8 mouse cellular contexts compared by ENCODE assay signal in genomic region chr11:69099915-69100345, GRCm38 (mm10). TPM values are rescaled to one million over a fixed set of nuclear protein-coding genes. Genes with fewer than 3 reads are reported as not detected.
DNase-seq lines count a peak whose midpoint lies in the region; ATAC-seq and TF ChIP-seq lines count a peak whose summit lies in the region.

No protein-coding gene starts in this region.

- H3K27me3 ChIP-seq in E14TG2a.4 (ENCODE audit: insufficient read depth, low read length) = no peaks in the 10 kb centered on the region
- no peaks in the 10 kb centered on the region for H3K27me3 ChIP-seq in forebrain, embryonic 13.5 days
- no peaks in the 10 kb centered on the region for H3K27me3 ChIP-seq in heart, postnatal 0 days (ENCODE audit: control insufficient read depth, insufficient read depth, low read length)
- H3K27me3 ChIP-seq in neural tube, embryonic 15.5 days (replicated peaks) = no peaks in the 10 kb centered on the region

- H3K4me3 ChIP-seq in E14TG2a.4 (replicated peaks; ENCODE audit: low read length) = peak overlapping the region; percentile 87
- peak overlapping the region; percentile 53 for H3K4me3 ChIP-seq in forebrain, embryonic 13.5 days
- H3K4me3 ChIP-seq in heart, postnatal 0 days (ENCODE audit: low read depth, low read length) = peak overlapping the region; percentile 76
- H3K4me3 ChIP-seq in lung, adult 2 months (replicated peaks; ENCODE audit: extremely low read depth, low read depth, low read length) = peak overlapping the region; percentile 84
- H3K4me3 ChIP-seq in neural tube, embryonic 15.5 days (replicated peaks) = peak overlapping the region; percentile 58

- TF ChIP-seq CTCF in E14TG2a.4 (conservative IDR thresholded peaks at IDR 0.05; ENCODE audit: low read length) = no peak
- TF ChIP-seq CTCF in heart, postnatal 0 days (IDR thresholded peaks at IDR 0.05; ENCODE audit: low read depth) = peak; percentile 25; the same call in 1 of the 2 replicates
- no peak for TF ChIP-seq CTCF in lung, adult 2 months (IDR thresholded peaks at IDR 0.05; ENCODE audit: insufficient read depth, low read length)

- H3K4me2 ChIP-seq in forebrain, embryonic 13.5 days = peak overlapping the region; percentile 93
- peak overlapping the region; percentile 71 for H3K4me2 ChIP-seq in heart, postnatal 0 days (ENCODE audit: low read depth, low read length)
- H3K4me2 ChIP-seq in neural tube, embryonic 15.5 days = peak overlapping the region; percentile 95

- no peaks in the 10 kb centered on the region for H3K9me3 ChIP-seq in E14TG2a.4 (ENCODE audit: low read length)
- H3K9me3 ChIP-seq in forebrain, embryonic 13.5 days (replicated peaks) = no peaks in the 10 kb centered on the region
- no peaks in the 10 kb centered on the region for H3K9me3 ChIP-seq in heart, postnatal 0 days (replicated peaks; ENCODE audit: control insufficient read depth, low read length)
- no peaks in the 10 kb centered on the region for H3K9me3 ChIP-seq in neural tube, embryonic 15.5 days (replicated peaks)

- peaks cover 62% of the 10 kb centered on the region for H3K4me1 ChIP-seq in E14TG2a.4 (replicated peaks; ENCODE audit: low read depth, low read length)
- peaks cover 58% of the 10 kb centered on the region for H3K4me1 ChIP-seq in forebrain, embryonic 13.5 days
- H3K4me1 ChIP-seq in heart, postnatal 0 days (ENCODE audit: control insufficient read depth, insufficient read depth) = peaks cover 16% of the 10 kb centered on the region
- H3K4me1 ChIP-seq in lung, adult 2 months (ENCODE audit: control insufficient read depth, insufficient read depth, low read length) = peaks cover 19% of the 10 kb centered on the region
- peaks cover 59% of the 10 kb centered on the region for H3K4me1 ChIP-seq in neural tube, embryonic 15.5 days

- WGBS in forebrain, embryonic 13.5 days = under 1% methylated on average over 23 of the region's 23 CpGs
- under 1% methylated on average over 23 of the region's 23 CpGs for WGBS in heart, postnatal 0 days
- WGBS in lung, adult 2 months = under 1% methylated on average over 23 of the region's 23 CpGs
- under 1% methylated on average over 23 of the region's 23 CpGs for WGBS in neural tube, embryonic 15.5 days

- peak; percentile 80 for TF ChIP-seq EP300 in heart, postnatal 0 days (IDR thresholded peaks at IDR 0.05; ENCODE audit: low read depth)

- peak overlapping the region; percentile 76 for H3K9ac ChIP-seq in forebrain, embryonic 13.5 days
- H3K9ac ChIP-seq in heart, postnatal 0 days (replicated peaks; ENCODE audit: low read depth, low read length) = peak overlapping the region; percentile 66
- peak overlapping the region; percentile 72 for H3K9ac ChIP-seq in neural tube, embryonic 15.5 days (replicated peaks)

- H3K27ac ChIP-seq in forebrain, embryonic 13.5 days = peak overlapping the region; percentile 91
- peak overlapping the region; percentile 99 for H3K27ac ChIP-seq in heart, postnatal 0 days (ENCODE audit: low read depth)
- H3K27ac ChIP-seq in neural tube, embryonic 15.5 days (replicated peaks) = peak overlapping the region; percentile 84

- DNase-seq in c-Kit-positive CD71-positive TER-119-positive erythroid progenitor cells, embryonic 14.5 days (ENCODE audit: low spot score) = peak; percentile 75
- DNase-seq in heart, postnatal 0 days (ENCODE audit: low spot score) = peak; percentile 97
- peak; percentile 96 for DNase-seq in kidney, postnatal 36 days
- DNase-seq in lung, adult 2 months = peak; percentile 90
- DNase-seq in testis, postnatal 10 days (ENCODE audit: low spot score) = peak; percentile 88

- peak; percentile 71; the same call in 1 of the 2 replicates for TF ChIP-seq POLR2A in lung, adult 2 months (IDR thresholded peaks at IDR 0.05; ENCODE audit: borderline replicate concordance, extremely low read depth, low read depth, low read length)

- peak; percentile 28 for ATAC-seq in forebrain, embryonic 13.5 days
- ATAC-seq in heart, postnatal 0 days (ENCODE audit: insufficient read depth, low read depth) = peak; percentile 31
- peak; percentile 19; the same call in 1 of the 2 replicates for ATAC-seq in neural tube, embryonic 15.5 days (ENCODE audit: low FRiP score)

- H3K36me3 ChIP-seq in E14TG2a.4 (ENCODE audit: insufficient read depth, low read length) = peaks cover 46% of the 10 kb centered on the region
- peaks cover 44% of the 10 kb centered on the region for H3K36me3 ChIP-seq in forebrain, embryonic 13.5 days (ENCODE audit: poor library complexity, severe bottlenecking)
- H3K36me3 ChIP-seq in heart, postnatal 0 days (replicated peaks; ENCODE audit: control insufficient read depth, insufficient read depth, low read length) = peaks cover 49% of the 10 kb centered on the region
- H3K36me3 ChIP-seq in neural tube, embryonic 15.5 days = peaks cover 41% of the 10 kb centered on the region

RNA-seq across cellular contexts. Expression of gene Per1, which starts 4.9 kb away (rescaled TPM):
- polyA plus RNA-seq in forebrain, embryonic 13.5 days (2015; fragmentation: Nextera tagmentation; extraction: Ambion mirVana) = 6.0 and 6.4 TPM in 2 replicates
- 76.8 and 93.5 TPM in 2 replicates for total RNA-seq in heart, postnatal 0 days (2014; rRNA removed; ENCODE audit: low replicate concordance)
- polyA plus RNA-seq in heart, postnatal 0 days (2015; fragmentation: Nextera tagmentation; extraction: Ambion mirVana) = 8.1 and 9.7 TPM in 2 replicates
- polyA plus RNA-seq in lung, adult 2 months (2012; rRNA removed) = 36.8 and 78.5 TPM in 2 replicates
- polyA plus RNA-seq in neural tube, embryonic 15.5 days (2015; fragmentation: Nextera tagmentation; extraction: Ambion mirVana) = 10.0 and 11.9 TPM in 2 replicates

RNA-seq across cellular contexts. Expression of gene Vamp2, which starts 11.6 kb away (rescaled TPM):
- 110 and 124 TPM in 2 replicates for polyA plus RNA-seq in forebrain, embryonic 13.5 days (2015; fragmentation: Nextera tagmentation; extraction: Ambion mirVana)
- 25.2 and 27.9 TPM in 2 replicates for total RNA-seq in heart, postnatal 0 days (2014; rRNA removed; ENCODE audit: low replicate concordance)
- 59.2 and 62.1 TPM in 2 replicates for polyA plus RNA-seq in heart, postnatal 0 days (2015; fragmentation: Nextera tagmentation; extraction: Ambion mirVana)
- 120 and 129 TPM in 2 replicates for polyA plus RNA-seq in lung, adult 2 months (2012; rRNA removed)
- polyA plus RNA-seq in neural tube, embryonic 15.5 days (2015; fragmentation: Nextera tagmentation; extraction: Ambion mirVana) = 347 and 355 TPM in 2 replicates

RNA-seq across cellular contexts. Expression of gene Hes7, which starts 20.3 kb away (rescaled TPM):
- polyA plus RNA-seq in forebrain, embryonic 13.5 days (2015; fragmentation: Nextera tagmentation; extraction: Ambion mirVana) = 0.12 and 0.21 TPM in 2 replicates
- total RNA-seq in heart, postnatal 0 days (2014; rRNA removed; ENCODE audit: low replicate concordance) = not detected in 2 replicates
- polyA plus RNA-seq in heart, postnatal 0 days (2015; fragmentation: Nextera tagmentation; extraction: Ambion mirVana) = 0.26 and 0.29 TPM in 2 replicates
- polyA plus RNA-seq in lung, adult 2 months (2012; rRNA removed) = 0.25 and 0.95 TPM in 2 replicates
- polyA plus RNA-seq in neural tube, embryonic 15.5 days (2015; fragmentation: Nextera tagmentation; extraction: Ambion mirVana) = 0.68 and 1.0 TPM in 2 replicates

RNA-seq across cellular contexts. Expression of gene 9130213A22Rik, which starts 22.5 kb away (rescaled TPM):
- 0.21 and 0.34 TPM in 2 replicates for polyA plus RNA-seq in forebrain, embryonic 13.5 days (2015; fragmentation: Nextera tagmentation; extraction: Ambion mirVana)
- total RNA-seq in heart, postnatal 0 days (2014; rRNA removed; ENCODE audit: low replicate concordance) = 0.66 TPM in 1 of 2 replicates, not detected in the other
- 0.30 and 0.49 TPM in 2 replicates for polyA plus RNA-seq in heart, postnatal 0 days (2015; fragmentation: Nextera tagmentation; extraction: Ambion mirVana)
- 1.1 and 1.2 TPM in 2 replicates for polyA plus RNA-seq in lung, adult 2 months (2012; rRNA removed)
- polyA plus RNA-seq in neural tube, embryonic 15.5 days (2015; fragmentation: Nextera tagmentation; extraction: Ambion mirVana) = 0.63 TPM in 2 replicates

RNA-seq across cellular contexts. Expression of gene Aloxe3, which starts 25.8 kb away (rescaled TPM):
- 1.5 TPM in 1 of 2 replicates, not detected in the other for polyA plus RNA-seq in forebrain, embryonic 13.5 days (2015; fragmentation: Nextera tagmentation; extraction: Ambion mirVana)
- 0.58 TPM in 1 of 2 replicates, not detected in the other for total RNA-seq in heart, postnatal 0 days (2014; rRNA removed; ENCODE audit: low replicate concordance)
- polyA plus RNA-seq in heart, postnatal 0 days (2015; fragmentation: Nextera tagmentation; extraction: Ambion mirVana) = 0.08 TPM in 1 of 2 replicates, not detected in the other
- polyA plus RNA-seq in lung, adult 2 months (2012; rRNA removed) = 2.6 and 23.9 TPM in 2 replicates
- polyA plus RNA-seq in neural tube, embryonic 15.5 days (2015; fragmentation: Nextera tagmentation; extraction: Ambion mirVana) = 4.3 and 6.1 TPM in 2 replicates

Comparison
In these comparisons a context has a peak if more than half of its experiments do, and no peak if none do; other contexts are left out.
1. Peak in every context shown above with its lines: DNase-seq, ATAC-seq, H3K4me3 ChIP-seq and H3K27ac ChIP-seq.